Mouse (Mus musculus) regulatory T cell (primary cell): Measurements from ENCODE around the gene Spag9.

Experiments used
- in situ Hi-C: fragments of 300-600 bp; cut with MboI, MseI; formaldehyde crosslinking; loops from one replicate; pipeline ENCODE4 v1.15.1; 2025; ENCODE audit warnings: high pct_unique_total_duplicates

The Spag9 gene

DNA sequence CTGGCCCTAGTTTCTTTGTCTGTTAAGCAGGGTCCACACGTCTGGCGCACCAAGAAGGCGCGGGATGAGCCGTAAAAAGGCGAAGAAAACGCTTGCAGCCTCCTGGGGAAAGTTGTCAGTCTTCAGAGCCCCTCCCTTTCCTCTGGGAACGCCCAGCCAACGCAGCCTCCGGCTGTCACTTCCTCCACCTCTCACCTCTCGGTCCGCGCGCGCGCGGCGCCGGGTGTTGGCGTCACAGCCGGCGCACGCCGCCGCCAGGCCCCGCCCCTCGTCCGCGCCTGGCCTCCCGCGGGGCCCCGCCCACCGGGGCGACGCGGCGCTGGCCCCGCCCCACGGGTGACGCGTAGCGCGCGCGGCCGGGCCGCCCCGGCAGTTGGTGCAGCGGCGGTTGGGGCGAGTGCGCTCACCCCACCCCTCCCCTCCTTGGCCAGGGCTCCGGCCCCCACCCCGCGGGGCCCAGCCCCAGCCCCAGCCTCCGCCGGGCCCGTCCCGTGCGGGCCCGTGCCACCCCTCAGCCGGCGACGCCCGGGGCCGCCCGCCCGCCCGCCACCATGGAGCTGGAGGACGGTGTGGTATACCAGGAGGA, at the start of gene Spag9:
Gene Spag9 (plus strand): TSS at position 372 of the 586 bp plus-strand sequence.
- in situ Hi-C loops = no loop called here

DNA sequence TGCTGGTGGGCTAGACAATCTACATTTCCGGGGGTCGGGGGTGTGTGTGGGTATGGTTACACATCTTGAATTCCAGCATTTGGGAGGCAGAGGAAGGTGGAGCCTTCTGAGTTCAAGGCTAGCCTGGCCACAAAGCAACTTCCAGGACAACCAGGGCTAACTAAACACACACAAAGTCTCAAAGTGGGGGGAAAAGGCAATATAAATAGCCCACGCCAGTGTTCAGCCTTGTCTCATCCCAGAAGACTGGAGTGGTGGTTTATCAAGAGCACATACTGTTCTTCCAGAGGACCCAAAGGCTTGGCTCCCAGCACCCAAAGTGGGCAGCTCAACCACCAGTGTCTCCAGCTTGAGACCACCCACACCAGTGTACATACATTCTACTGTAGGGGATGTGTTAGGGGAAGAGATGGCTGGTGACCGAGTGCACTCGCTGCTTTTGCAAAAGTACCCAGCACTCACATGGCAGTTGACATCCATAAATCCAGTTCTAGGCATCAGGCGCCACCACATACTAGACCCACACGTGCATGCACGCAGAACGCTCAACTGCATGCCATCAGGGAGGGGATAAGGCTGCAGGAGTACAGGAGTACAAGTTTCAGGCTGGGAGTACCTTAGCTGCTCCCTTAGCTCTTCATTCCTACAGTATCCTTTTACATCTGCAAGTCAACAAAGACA, 46.9 kb upstream of the Spag9 start:
- in situ Hi-C loops = no loop called here

DNA sequence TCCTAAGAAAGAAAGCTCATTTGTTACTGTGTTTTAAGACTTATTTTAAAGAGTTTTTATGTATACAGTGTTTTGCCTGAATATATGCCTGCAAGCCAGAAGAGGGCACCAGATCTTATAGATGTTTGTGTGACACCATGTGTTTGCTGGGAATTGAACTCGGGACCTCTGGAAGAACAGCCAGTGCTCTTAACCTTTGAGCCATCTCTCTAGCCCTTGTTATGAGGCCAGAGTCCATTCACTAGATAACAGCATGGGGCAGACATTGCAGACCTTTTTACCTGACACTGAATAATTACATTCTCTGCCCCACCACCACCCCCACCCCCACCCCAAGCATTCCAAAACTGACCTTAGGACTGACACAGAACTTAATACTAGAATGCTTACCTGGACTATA, 45.8 kb upstream of the Spag9 start:
- in situ Hi-C loops = no loop called here

DNA sequence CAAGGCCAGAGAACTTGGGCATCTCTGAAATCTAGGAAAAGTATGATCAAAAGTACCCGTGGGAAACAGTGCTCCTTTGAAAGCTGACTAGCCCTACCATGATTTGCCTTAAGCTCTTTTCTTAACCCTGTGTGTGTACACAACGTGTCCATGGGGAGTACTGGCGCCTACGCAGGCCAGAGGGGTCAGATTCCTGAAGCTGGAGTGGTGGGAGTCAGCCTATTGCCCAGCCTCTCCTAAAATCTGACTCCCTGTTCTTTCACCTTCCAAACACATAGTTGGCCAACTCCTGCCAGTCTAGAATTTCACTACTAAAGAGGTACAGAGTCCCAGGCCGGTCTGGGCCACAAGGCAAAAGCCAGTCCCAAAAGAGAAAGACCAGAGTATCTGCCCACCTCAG, 43.5 kb upstream of the Spag9 start:
- in situ Hi-C loops = no loop called here

DNA sequence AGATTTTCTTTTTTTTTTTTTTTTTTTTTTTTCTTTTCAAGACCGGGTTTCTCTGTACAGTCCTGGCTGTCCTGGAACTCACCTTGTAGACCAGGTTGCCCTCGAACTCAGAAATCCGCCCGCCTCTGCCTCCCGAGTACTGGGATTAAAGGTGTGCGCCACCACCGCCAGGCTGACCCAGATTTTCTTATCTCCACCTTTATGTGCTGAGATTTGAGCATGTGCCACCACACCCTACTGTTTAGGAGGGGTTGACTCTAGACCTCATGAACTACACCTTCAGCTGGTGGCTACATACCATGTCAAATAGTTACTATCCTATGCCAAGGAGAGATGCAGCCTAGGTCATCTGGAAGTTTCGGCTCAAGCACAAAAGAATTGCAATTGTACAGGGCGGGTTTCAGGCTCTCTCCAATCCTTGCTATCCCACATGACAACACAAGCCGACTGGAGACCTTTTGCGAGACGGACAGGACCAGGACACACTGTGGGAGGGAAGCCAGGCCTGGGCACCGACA, 41.1 kb upstream of the Spag9 start:
- in situ Hi-C loops = no loop called here

DNA sequence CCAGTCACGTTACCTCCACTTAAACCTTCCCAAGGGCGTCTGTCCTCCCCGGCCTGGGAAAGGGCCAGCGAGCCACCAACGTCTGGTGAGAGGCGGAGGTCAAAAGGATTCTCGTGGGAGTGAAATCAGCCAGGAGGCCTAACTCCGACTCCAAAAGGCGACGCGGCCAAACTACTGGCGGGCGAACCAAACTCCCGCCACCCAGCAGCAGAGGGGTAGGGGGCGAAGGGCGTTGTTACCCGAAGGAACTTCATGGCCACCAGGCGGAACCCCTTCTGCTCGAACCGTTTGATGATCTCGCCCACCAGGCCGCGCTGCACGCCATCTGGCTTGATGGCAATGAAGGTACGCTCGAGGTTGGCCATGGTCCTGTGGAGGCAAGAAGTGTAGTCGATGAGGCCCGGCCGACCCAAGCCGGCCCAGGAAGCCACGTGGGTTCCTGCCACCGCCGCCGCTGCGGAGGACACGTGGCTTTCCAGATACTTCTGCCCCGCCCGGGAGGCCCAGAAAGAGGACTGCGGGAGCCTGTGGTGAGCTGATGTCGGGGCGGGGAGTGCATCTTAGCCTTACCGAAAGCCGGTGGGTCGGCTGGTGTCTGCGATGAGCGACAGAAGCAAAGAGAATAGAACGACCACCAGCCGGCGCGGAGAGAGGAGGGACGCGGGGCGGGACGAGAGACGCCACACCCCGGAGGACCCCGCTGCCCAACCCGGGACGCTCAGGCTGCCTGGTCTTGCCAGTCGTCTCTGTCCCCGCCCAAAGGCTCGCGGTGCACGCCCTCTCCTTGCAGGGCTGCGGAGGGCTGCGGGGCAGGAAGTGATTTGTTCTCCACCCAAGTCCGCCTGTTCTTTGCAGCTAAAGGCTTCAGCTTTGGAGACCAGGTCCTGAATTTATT, 40.4 kb upstream of the Spag9 start:
- in situ Hi-C loops = no loop called here

DNA sequence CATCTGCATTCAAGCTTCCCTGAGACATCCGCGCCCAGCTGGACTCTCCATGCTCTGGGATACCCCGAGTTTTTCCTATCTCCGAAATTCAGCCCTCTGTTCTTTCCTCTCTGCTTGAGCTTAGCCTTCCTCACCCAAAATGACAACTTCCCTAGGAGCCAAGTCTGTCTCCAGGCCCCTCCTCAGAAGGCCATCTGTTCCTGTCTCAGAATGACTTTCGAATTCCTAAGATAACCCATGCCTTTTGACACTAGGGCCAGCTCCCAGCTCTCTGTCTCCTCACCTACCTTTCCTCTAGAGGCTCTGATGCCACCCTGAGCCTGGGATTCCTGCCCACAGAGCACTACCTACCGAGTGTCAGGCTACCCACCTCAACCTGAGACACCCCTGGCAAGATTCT, 39.7 kb upstream of the Spag9 start, which contains the start of gene Nme2:
Gene Nme2 (minus strand): TSS at position 101 of the 400 bp plus-strand sequence.
- in situ Hi-C loops = no loop called here

DNA sequence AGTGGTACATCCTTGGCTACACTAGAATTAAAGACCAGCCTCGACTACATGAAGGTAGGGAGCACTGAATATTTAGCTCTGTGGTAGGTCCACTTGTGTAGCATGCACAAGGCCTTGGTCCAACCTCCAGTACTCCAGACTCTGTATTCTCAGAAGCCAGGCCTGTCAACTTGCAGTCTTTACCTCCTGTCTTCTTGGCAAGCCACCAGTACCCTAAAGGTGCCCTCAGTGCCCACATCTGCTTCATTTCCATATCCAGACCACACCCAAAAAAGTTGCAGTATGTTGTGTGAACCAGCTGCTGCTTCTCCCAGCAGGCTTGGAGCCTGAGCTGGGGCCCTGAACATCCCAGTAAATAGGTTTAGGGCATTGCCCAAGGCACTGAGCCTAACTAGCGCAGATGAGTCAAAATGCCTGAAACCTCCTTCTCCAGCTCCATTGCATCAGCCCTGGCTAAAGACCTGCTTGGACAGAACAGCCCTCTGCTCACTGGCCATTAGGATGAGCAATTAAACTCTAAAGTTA, 38.8 kb upstream of the Spag9 start:
- in situ Hi-C loops = no loop called here

DNA sequence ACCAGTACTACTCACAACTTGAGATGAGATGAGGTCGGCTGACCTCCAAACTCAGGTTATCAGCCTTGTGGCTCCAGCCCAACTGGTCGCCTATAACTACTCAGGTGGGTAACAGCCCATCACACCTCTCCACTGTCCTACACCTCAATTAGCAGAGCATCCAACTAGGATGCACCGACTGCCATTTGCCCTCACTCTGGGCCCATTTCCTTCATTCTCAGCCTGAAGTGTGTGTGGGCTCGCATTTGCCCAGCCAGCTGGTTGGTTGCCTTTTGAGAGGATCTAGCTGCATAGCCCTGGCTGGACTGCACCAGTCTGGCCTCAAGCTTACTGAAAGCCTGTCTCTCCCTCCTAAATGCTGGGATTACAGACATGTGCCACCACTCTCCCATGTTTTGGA, 38.1 kb upstream of the Spag9 start:
- in situ Hi-C loops = no loop called here

DNA sequence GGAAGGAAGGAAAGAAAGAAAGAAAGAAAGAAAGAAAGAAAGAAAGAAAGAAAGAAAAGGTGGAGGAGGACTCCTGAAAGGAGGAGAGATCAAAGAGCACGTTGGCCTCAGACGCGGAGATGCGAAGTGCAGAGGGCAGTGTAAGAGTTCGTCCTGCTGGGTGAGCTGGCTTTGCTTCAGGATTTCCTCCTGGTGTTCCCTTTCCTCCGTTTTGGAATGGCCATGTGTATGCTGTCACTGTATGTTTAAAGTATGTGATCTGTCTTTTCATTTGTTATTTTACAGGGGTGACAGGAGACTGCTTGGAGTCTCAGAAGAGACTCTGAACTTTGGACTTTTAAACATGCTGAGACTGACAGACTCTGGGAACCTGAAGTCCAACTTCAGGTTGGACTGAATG, 34.4 kb upstream of the Spag9 start:
- in situ Hi-C loops = loop anchor here (10.0 kb wide), 1 partner anchor 353 kb away; no protein-coding TSS in a partner anchor

DNA sequence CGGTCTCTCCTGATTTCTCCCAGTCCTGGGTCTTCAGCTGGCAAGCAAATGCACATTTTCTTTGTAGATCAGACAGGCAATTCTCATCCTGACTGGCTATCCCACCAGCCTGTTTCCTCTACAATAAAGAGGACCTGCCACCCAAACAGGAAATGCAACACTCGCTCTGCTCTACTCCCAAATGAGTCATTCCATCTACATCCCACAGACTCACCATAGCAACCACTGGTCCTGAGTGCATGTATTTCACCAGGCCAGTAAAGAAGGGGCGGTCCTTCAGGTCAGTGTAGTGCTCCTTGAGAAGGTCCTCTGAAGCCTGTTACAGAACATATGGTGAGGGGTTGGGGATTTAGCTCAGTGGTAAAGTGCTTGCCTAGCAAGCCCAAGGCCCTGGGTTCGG, 32.9 kb upstream of the Spag9 start:
- in situ Hi-C loops = loop anchor here (10.0 kb wide), 1 partner anchor 352 kb away; no protein-coding TSS in a partner anchor

DNA sequence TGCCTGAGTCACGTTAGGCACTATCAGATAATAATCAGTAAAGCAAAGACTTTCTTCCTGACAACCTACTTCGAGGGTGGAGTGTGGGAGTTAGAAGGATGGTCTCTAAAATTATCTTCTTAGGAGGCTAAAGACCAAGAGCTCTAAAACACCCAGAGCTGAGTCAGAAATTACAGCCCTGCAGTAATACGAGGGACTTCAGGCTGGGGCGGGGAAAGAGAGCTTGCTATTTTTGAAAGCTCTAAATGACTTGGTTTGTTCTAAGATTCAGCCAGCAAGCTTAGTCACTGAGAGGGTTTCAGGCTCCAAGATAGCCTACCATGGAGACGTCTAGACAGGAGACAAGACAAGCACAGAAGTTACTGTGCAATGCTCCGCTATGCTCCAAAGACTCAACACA, 30.5 kb upstream of the Spag9 start:
- in situ Hi-C loops = loop anchor here (5.0 to 10.0 kb wide), 3 partner anchors 37 to 349 kb away; no protein-coding TSS in a partner anchor

DNA sequence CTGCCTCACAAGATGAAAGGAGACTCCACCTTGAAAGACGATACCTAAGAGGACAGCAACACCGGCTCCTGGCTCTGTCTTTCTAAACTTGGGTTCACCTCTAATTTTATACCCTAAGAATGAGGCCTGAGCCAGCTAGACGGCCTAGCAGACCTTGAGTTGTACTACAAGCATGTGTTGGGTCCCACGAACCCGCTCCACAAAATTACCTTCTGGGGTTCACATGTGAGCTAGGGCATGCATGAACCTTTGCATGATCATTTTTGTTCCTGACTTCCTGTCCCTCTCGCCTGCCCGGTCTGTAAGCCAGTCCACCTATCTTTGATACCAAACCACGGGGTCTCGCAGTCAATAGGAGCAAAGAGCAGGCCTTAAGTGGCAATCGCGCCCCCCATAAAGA, 28.5 kb upstream of the Spag9 start:
- in situ Hi-C loops = loop anchor here (5.0 to 10.0 kb wide), 3 partner anchors 35 to 347 kb away; no protein-coding TSS in a partner anchor

DNA sequence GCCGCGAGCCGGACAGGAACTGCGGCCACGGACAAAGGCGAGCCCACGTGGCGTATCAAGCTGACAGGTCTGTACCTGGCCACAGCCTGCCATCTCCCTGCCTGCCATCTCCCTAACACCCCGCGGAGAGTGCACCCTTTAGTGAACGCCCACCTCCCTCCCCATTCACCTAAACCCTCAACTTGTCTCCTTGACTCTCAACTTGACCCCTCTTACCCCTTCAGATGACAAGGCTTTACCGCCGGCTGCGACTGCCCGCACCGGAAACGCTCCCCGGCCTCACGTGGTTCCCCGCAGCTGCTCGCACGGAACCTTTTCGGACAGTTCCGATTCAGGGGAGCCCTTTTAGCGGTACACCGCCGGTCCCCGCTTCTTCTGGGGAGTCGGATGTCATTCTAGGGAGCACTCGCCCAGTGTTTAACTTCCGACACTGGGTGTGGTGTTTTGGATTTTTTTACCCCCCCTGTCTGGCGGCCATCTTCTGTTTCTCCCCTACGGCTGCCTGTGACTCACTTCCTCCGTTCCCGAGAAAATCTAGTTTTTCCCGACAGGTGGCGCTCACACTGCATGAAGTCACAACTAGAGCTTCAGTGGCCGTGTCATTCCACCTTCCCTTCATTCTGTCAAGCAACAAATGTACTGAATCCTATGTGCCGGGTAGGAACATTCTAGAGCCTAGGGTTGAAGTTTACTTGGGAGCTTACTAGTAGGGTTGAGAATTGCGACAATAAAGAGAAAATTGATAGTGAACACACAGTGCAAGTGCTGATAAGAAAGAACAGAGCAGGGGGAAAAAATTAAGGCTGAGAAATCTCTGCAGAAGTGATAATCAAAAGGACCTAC, 27.7 kb upstream of the Spag9 start, which contains the start of the genes Gm20390 and Nme1:
Gene Gm20390 (minus strand): TSS at position 289 of the 843 bp plus-strand sequence.
Gene Nme1 (minus strand): TSS at position 517 of the 843 bp plus-strand sequence.
- in situ Hi-C loops = loop anchor here (5.0 to 10.0 kb wide), 3 partner anchors 34 to 347 kb away; no protein-coding TSS in a partner anchor

DNA sequence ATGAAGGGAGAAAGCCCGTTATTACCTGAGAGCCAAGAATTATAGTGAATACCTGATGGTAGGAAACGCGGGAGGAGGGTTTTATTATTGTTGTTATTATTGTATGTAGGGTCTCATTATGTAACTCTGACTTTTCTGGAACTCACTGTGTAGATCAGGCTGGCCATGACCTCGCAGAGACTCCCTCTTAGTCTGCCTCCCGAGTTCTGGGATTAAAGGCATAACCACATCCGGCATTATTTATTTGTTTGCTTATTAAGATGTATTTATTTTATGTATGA, 27.1 kb upstream of the Spag9 start:
- in situ Hi-C loops = loop anchor here (5.0 to 10.0 kb wide), 3 partner anchors 34 to 346 kb away; no protein-coding TSS in a partner anchor

DNA sequence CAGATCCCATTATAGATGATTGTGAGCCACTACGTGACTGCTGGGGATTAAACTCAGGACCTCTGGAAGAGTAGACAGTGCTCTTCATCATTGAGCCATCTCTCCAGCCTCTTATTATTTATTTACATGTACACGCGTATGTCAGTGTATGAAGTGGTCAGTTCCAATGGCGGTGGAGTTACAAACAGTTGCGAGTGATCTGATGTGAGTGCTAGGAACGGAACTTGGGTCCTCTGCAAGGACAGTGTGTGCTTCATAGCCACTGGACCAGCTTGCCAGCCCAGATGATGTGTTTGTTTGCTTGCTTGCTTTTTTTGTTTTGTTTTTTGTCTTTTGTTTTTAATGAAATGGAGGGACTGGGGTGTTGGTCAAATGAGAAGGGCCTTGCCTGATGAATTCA, 26.7 kb upstream of the Spag9 start:
- in situ Hi-C loops = loop anchor here (5.0 to 10.0 kb wide), 3 partner anchors 33 to 346 kb away; no protein-coding TSS in a partner anchor

DNA sequence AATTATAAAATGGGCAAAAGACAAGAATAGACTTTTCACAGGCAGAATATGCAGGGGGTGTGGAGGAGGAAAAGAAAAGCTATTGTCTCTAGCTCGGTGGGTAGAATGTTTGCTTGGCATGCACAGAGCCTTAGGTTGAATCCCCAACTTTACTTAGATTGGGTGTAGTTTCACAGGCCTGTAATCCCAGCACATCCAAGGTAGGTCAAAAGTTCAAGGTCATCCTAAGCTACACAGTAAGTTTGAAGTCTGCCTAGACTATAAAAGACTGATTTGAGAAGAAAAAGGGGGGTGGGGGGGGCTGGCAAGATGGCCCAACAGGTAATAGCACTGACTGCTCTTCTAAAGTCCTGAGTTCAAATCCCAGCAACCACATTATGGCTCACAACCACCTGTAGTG, 26.1 kb upstream of the Spag9 start:
- in situ Hi-C loops = loop anchor here (5.0 to 10.0 kb wide), 3 partner anchors 33 to 345 kb away; no protein-coding TSS in a partner anchor

DNA sequence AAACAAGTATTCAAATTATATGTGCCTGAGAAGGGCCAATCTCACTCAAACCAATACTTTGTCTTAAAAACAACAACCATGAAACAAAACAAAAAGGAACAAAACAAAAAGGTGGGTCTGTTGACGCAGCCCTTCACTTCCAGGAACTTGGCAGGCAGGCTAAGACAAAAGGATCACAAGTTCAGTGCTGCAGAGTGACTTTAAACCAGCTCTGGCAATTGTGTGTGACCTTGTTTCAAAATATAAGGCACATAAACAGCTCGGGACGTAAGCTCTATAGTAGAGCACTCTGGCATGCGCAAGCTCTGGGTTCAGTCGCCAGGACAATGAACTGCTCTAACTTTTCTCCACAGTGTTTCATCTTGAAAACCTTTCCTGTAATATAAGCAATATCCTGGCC, 22.9 kb upstream of the Spag9 start:
- in situ Hi-C loops = no loop called here

DNA sequence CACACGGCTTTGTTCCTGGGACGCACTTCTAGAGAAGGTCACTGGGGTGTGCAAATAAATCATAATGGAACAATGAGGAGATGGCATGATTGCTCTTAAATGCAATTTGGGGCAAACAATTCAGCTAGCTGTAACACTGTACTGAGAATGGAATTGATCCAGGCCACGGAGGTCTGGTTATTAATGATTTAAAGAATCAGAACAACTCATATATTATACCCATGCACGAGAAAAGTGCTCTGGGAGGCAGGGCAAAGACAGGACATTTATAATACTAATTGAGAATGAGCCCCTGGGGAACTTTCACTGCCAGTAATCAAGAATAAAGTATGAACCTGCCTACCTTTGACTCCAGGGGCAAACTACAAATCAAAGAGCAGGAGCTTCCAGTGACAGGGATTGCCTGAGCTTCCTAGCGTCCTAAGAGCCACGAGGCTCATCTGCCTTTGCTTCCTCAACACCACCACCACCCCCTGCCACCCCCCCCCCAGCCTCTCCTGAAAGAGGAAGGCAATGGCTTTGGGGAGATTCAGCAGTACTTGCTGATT, 16.3 kb upstream of the Spag9 start:
- in situ Hi-C loops = no loop called here

DNA sequence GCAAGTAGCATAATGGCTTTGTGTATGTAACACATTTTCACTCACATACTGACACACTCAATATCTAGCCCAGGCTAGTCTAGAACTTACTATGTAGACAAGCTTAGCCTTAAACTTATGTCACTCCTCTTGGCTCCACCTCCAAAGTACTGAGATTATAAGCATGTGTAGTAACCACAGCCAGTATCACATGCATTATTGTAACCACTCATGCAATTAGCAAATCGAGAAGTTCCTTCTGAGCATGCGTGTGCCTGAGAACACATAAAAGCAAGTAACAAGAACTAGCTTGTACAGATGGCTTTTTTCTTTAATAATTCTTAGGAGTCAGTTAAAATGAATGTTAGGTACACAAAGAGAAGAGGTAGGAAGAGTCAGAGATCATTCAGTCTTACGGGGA, 11.3 kb upstream of the Spag9 start:
- in situ Hi-C loops = no loop called here
